ENCODE assay signal across 10 mouse cellular contexts in the genomic region with DNA sequence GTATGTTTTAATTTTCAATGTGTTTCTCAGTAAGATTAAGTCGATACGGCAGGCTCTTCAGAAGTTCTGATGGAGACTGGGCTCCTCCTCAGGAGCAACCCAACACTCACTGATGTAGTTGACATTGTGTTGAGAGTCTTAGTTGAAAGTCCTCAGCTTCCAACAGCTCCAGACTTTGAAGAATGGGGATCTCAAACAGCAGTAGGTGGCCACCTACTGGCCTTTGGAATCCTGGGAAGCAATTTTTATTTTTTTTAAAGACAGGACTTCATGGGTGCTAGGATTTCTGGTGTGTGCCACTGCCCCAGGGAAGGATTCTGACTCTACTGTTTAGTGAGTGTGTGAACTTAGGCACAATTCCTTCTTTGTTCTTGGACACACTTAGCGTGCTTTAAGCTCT.
"Had no signal": no experiment of that assay in that cellular context is flagged by ENCODE, and none has a peak within 500 bp of the region (broad histone marks: within the 10 kb centered on the region; RNA-seq: fewer than 3 reads in every experiment).

No protein-coding gene starts in this region.

- H3K36me3 ChIP-seq: limb, embryonic 13.5 days; liver, embryonic 12.5 days; midbrain, embryonic 12.5 days had no signal

- H3K9me3 ChIP-seq: limb, embryonic 13.5 days; liver, embryonic 12.5 days; midbrain, embryonic 12.5 days had no signal

- DNase-seq: kidney, adult 11 months; kidney, postnatal 14 days; layer of hippocampus, adult 9-11 months; layer of hippocampus, postnatal 36 days; left cerebral cortex, postnatal 4 days; thymus, adult 2 months; thymus, postnatal 25 days had no signal

- H3K27me3 ChIP-seq: liver, embryonic 12.5 days; midbrain, embryonic 12.5 days had no signal

- H3K27ac ChIP-seq: limb, embryonic 13.5 days; liver, embryonic 12.5 days; midbrain, embryonic 12.5 days had no signal

- H3K4me3 ChIP-seq: limb, embryonic 13.5 days; liver, embryonic 12.5 days; midbrain, embryonic 12.5 days had no signal

- H3K9ac ChIP-seq: limb, embryonic 13.5 days; liver, embryonic 12.5 days; midbrain, embryonic 12.5 days had no signal

- H3K4me1 ChIP-seq: limb, embryonic 13.5 days; midbrain, embryonic 12.5 days had no signal
